Mouse (Mus musculus) kidney, postnatal 14 days (tissue): ENCODE measurements around the gene Psors1c2.
"Not testable (repeated sequence)": the region's sequence is repeated elsewhere in the genome, so short reads cannot be mapped to it uniquely, and the experiment has no call there.

ENCODE experiments used
- DNase-seq: peaks from one replicate; pipeline ENCODE4 v3.0.0; 2022; ENCODE audit warnings: mixed read lengths

Psors1c2 gene

GRCm38 (mm10) chr17:35532901-35533300 is at the start of gene Psors1c2:
Gene Psors1c2 (plus strand): TSS chr17:35533201.
- no peak for DNase-seq

- peak; percentile 60 for DNase-seq
These were observed 48.9 kb upstream of the Psors1c2 start for GRCm38 (mm10) chr17:35484066-35484465.

GRCm38 (mm10) chr17:35485702-35486101 is 47.3 kb upstream of the Psors1c2 start:
- DNase-seq = no peak

- no peak for DNase-seq
These were observed 46.3 kb upstream of the Psors1c2 start for GRCm38 (mm10) chr17:35486726-35487125.

DNA sequence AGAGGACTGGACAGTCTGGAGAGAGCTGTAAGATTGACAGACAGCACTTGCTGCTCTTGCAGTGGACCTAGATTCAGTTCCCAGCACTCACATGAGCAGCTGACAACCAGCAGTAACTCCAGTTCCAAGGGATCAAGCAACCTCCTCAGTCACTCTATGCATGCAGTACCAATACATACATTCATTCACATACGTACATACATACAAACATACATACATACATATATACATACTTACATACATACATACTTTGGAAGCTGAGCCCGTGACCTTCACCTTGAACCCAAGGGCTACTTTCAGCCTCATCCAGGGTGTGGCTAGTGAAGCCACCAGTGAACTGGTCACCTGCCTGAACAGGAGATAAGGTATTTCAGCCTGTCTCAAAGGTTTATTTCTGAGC is 45.0 kb upstream of the Psors1c2 start:
- DNase-seq = no peak

- no peak for DNase-seq
These were observed 42.7 kb upstream of the Psors1c2 start for GRCm38 (mm10) chr17:35490320-35490719.

DNA sequence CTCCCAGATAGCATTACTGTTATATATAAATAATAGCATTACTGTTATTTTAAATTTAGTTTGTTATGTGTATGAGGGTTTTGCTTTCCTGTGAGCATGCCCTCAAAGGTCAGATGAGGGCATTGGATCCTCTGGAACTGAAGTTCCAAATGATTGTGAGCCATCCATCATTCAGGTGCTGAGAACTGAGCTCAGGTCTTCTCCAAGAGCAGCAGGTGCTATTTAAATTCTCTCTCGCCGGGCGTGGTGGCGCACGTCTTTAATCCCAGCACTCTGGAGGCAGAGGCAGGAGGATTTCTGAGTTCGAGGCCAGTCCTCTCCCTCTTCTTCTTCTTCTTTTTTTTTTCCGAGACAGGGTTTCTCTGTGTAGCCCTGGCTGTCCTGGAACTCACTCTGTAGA is 35.9 kb upstream of the Psors1c2 start:
- DNase-seq = no peak

- DNase-seq = no peak
These were observed 30.8 kb upstream of the Psors1c2 start for GRCm38 (mm10) chr17:35502226-35502625.

- DNase-seq = no peak
These were observed 30.2 kb upstream of the Psors1c2 start for GRCm38 (mm10) chr17:35502762-35503161.

GRCm38 (mm10) chr17:35503849-35504248 is 29.2 kb upstream of the Psors1c2 start:
- no peak for DNase-seq

DNA sequence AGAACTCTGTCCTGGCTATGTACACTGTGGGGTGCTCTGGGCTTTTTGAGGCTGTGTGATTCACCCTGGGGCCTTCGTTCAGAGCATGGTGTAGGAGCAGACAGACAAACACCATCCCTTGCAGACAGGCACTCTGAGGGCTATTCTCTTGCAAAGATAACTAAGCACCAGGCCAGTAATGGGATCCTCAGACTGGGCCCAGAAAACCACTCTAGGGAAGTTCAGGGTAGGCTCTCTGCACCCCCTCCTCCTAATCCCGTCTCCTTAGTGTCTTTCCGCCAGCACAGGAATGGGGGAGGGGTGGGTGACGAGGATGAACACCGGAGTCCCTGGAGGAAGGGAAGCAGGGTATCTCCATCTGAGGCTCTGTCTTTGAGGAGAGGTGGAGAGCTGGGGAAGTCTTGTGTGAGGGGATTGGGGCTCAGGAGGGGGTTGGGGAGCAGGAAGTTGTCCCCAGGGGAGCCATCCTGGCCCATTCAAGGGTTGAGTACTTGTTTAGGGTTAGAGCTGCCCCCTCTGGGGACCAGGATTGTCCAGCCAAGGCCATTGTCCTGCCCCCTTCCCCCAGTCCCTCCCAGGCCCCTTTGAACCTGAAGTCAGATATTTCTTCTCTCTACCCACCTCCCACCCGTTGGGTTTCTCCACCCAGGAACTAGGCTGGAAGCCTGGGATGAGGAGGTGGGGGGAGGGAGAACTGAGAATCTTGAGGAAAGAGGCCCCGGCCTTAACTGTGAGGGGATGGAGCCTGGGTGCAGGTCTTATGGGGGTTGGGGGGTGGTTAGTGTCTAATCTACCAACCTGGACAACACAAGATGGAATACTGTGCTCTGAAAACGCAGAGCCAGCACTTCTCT is 28.1 kb upstream of the Psors1c2 start:
- no peak for DNase-seq

DNA sequence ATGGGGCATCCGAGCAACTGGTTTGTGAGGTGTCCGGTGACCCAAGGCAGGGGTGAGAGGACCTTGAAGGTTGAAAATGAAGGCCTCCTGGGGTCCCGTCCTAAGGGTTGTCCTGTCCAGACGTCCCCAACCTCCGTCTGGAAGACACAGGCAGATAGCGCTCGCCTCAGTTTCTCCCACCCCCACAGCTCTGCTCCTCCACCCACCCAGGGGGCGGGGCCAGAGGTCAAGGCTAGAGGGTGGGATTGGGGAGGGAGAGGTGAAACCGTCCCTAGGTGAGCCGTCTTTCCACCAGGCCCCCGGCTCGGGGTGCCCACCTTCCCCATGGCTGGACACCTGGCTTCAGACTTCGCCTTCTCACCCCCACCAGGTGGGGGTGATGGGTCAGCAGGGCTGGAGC is 27.2 kb upstream of the Psors1c2 start, which contains the start of gene Pou5f1:
Gene Pou5f1 (plus strand): TSS at position 243 of the 400 bp plus-strand sequence.
- no peak for DNase-seq

DNA sequence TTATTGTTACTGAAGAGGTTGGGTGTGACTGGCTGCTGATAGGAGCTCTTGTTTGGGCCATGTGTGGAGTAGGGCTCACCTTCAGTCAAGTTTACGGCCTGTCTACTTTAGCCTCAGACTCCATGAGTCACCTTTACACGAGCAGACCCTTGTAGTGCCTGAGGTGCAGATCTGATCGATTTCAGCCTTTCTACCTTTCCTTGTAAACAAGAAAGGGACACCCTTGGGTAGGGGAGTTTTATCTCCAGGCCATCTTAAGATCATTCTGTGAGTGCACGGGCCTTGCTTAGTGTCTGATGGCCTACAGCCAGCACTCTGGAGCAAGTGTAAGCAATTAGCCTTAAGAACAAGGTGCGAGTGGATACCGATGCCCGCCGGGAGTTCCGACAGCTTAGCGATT is 26.1 kb upstream of the Psors1c2 start:
- no peak for DNase-seq

DNA sequence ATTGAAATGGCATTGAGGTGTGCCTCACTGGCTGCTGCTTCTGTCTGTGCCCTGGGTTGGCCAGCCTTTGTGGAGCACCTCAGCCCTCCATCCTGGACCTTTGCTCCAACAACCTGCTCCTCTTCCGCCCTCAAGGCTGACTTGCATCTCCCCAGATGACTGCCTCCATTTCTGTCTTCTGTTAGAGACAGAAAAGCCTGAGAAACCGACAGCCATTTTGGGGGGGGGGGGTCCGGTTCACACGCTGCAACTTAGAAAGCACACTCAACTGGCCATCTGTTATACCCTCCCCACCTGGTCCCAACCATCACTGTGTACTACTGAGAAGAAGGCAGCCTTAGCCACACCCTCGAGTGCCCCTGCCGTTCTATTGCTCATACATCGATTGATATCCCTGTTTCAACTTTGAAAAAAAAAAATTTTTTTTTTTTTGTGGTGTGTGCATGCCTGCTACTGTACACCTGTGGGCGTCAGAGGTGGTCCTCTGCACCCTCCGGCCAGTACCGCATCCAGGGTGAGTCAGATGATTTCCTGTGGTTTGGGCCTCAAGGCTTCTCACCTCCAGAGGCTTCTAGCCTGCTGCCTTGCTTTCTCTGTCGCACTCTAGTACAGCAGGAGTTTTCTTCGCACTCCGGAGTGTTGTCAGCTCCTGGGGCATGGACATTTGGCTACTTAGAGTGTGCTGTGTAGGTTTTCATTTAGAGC is 25.3 kb upstream of the Psors1c2 start:
- DNase-seq = no peak

GRCm38 (mm10) chr17:35508279-35508678 is 24.7 kb upstream of the Psors1c2 start:
- not testable (repeated sequence) for DNase-seq

GRCm38 (mm10) chr17:35509284-35509683 is 23.7 kb upstream of the Psors1c2 start:
- DNase-seq = peak; percentile 49

- DNase-seq = no peak
These were observed 19.9 kb upstream of the Psors1c2 start for GRCm38 (mm10) chr17:35512916-35513626.

- peak; percentile 74 for DNase-seq
These were observed 19.1 kb upstream of the Psors1c2 start for GRCm38 (mm10) chr17:35513886-35514285.

DNA sequence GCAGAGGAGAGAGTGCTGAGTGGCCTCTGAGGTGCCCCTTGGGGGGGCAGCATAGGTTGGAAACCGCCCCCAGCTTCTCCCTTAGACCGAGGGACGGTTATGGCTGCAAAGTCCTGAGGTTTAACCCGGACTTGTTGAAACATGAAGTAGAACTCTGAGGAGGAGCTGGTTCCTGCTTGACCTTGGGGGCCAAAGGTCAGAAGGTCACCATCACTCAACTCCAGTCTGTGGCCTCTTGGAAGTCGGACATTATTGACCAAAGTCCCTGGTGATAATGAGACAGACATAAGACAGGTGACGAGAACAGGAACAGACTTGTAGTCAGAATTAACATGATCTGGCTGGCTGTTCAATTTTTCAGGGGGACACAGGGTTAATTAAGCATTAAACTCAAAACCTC is 18.2 kb upstream of the Psors1c2 start:
- no peak for DNase-seq

DNA sequence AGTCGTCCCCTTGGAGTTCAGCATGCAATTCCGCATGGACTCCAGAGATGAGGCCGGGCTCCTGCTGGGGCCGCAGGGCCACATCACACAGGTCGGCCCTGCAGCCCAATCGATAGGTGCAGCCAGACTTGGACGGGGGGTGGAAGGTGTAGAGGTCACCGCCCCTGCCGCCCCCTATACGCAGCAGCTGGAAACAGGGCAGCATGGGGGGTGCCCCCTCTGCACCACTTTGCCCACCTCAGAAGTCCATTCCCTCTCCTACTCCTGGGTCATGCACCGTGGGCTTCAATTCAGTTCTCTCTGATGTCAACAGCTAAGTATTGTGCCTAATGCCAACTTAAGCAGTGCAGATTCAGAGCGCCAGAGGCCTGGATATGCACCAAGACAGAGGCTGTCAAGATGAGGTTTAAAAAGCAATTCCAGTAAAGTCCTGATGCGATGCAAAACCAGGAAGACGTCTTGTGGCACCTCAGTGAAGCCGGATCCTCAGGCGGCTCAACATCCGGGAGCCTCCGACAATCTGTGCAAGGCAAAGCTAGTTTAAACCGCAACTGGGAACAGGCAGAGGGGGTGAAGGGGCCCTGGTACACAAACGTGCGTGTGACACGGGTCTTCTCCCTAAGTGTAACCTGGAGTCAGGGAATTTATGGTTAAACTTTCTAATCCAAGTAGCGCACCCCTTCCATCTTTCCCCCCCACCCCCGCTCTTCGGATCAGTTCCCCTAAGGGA is 16.9 kb upstream of the Psors1c2 start:
- peak; percentile 41 for DNase-seq

DNA sequence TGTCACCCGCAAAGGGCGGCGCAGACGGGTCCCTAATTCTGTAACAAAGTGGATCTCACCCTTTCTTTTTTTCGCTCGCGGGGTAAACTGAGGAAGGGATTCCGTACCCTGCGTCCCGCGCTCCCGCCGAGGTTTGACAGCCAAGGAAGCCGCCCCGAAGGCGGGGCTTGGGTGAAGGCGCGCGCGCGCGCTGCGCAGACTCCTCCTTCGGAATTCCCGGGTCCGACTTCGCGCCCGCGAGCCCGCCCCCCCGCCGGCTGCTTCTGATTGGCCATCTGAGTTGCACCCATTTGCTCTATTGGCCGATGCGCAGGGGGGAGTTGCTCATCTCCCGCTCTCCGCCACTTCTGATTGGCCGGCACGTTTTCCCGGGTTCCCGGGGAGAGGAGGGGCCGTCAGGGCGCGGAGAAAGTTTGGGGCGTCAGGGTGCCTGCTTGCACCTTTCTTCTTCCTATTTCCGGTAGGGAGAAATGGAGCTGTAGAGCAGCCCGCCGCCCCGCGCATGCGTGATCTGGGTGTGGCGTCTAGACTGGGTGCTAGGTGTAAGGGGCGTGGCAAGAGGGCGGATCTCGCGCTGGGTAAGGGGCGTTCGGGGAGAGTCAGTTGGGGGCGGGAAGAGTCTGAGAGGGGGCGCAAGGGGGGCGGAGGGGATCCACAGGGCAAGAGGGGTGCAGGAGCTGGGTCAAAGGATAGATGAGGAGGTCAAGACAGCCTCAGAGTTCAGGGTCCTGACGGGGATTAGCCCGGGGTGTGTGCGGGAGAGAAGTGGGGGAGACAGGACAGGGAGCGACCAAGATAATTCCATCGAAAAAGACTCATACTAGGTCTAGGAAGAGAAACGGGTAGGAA is 16.1 kb upstream of the Psors1c2 start, which contains the start of the genes Tcf19 and Cchcr1:
Gene Tcf19 (minus strand): TSS at position 173 of the 849 bp plus-strand sequence.
Gene Cchcr1 (plus strand): TSS at position 449 of the 849 bp plus-strand sequence.
- DNase-seq = peak; percentile 98
